Mouse (Mus musculus): ENCODE results near the gene Acacb.

GRCm38 (mm10) chr5:114269984-114270383 is 123.6 kb downstream of the Acacb start:
- TF ChIP-seq CTCF (IDR thresholded peaks at IDR 0.05; ENCODE audit: low read depth) (no peak), EP300 (optimal IDR thresholded peaks at IDR 0.05) (no peak)
